In the genomic region with DNA sequence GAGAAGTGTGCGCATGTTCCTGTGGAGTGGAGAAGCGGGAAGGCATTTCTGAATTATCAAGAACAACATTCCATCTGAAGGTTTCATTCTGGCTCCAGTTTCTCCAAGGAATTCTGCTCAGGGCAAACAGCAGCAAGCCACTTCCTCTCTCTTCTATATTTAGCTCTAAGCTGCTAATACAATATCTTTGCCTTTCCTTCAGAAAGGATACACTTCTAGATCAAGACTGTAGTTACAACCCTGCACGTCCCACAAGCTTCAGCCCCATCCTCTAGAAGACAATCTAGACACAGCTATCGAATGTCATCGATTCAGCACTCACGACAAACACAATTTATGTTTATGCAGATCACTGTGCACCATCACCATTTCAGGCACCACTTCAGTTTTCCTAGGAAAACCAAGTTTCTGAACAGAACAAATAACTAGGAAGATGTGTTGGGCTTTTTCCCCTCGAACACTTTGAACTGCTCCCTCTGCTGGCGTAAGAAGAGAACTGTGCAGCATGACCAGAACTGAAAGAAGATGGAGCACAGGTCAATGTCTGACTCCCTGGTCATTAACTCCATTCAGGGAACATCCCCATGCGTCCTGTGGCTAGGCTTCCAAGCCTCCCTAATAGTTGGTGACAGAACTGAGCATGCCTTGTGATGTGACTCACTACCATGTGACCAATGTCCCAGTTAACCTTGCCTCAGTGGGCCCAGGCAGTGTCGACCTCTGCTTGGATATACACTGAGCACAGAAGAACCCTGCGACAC, we compare ENCODE assay signal across 8 mouse cellular contexts. TPM values are rescaled to one million over a fixed set of nuclear protein-coding genes. Genes with fewer than 3 reads are reported as not detected.
DNase-seq lines count a peak whose midpoint lies in the region; ATAC-seq and TF ChIP-seq lines count a peak whose summit lies in the region.

No protein-coding gene starts in this region.

- peak; percentile 37; the same call in 1 of the 2 replicates for TF ChIP-seq CTCF in lung, adult 2 months (IDR thresholded peaks at IDR 0.05; ENCODE audit: insufficient read depth, low read length)

- no peak overlapping the region for H3K9ac ChIP-seq in heart, embryonic 12.5 days
- no peak overlapping the region for H3K9ac ChIP-seq in neural tube, embryonic 14.5 days (replicated peaks; ENCODE audit: low read depth, low read length)

- no peak for TF ChIP-seq POLR2A in lung, adult 2 months (IDR thresholded peaks at IDR 0.05; ENCODE audit: borderline replicate concordance, extremely low read depth, low read depth, low read length)

- 34% methylated on average over 11 of the region's 11 CpGs for WGBS in heart, embryonic 12.5 days
- WGBS in lung, adult 2 months, result 25% methylated on average over 11 of the region's 11 CpGs
- WGBS in neural tube, embryonic 14.5 days, result 58% methylated on average over 11 of the region's 11 CpGs

- H3K4me3 ChIP-seq in heart, embryonic 12.5 days, result peak overlapping the region; percentile 6
- no peak overlapping the region for H3K4me3 ChIP-seq in lung, adult 2 months (replicated peaks; ENCODE audit: extremely low read depth, low read depth, low read length)
- no peak overlapping the region for H3K4me3 ChIP-seq in neural tube, embryonic 14.5 days (ENCODE audit: low read depth, low read length)

- no peaks in the 10 kb centered on the region for H3K9me3 ChIP-seq in heart, embryonic 12.5 days (replicated peaks)
- no peaks in the 10 kb centered on the region for H3K9me3 ChIP-seq in neural tube, embryonic 14.5 days (ENCODE audit: control insufficient read depth, low read length)

- H3K4me2 ChIP-seq in heart, embryonic 12.5 days, result peak overlapping the region; percentile 59
- no peak overlapping the region for H3K4me2 ChIP-seq in neural tube, embryonic 14.5 days (ENCODE audit: low read depth, low read length)

- H3K36me3 ChIP-seq in heart, embryonic 12.5 days, result no peaks in the 10 kb centered on the region
- H3K36me3 ChIP-seq in neural tube, embryonic 14.5 days (ENCODE audit: control insufficient read depth, insufficient read depth, low read length), result no peaks in the 10 kb centered on the region

- ATAC-seq in heart, embryonic 12.5 days (ENCODE audit: insufficient number of reproducible peaks, low FRiP score), result peak; percentile 40; the same call in 1 of the 2 replicates
- ATAC-seq in neural tube, embryonic 14.5 days (ENCODE audit: low read depth), result peak; percentile 54; the same call in 1 of the 2 replicates

- no peaks in the 10 kb centered on the region for H3K27me3 ChIP-seq in heart, embryonic 12.5 days (replicated peaks)
- no peaks in the 10 kb centered on the region for H3K27me3 ChIP-seq in neural tube, embryonic 14.5 days (ENCODE audit: control insufficient read depth, insufficient read depth, low read length)

- peak; percentile 29 to 52 for DNase-seq in CD8-positive naive resting alpha-beta T cell, adult 2 months (ENCODE audit: low read depth in 2 of 2, low spot score in 2 of 2)
- peak; percentile 24 for DNase-seq in WW6 (ENCODE audit: low read depth, low spot score)
- peak; percentile 82 for DNase-seq in embryo, embryonic 10 days (ENCODE audit: low spot score)
- DNase-seq in kidney, adult 8-10 months, result peak; percentile 61 to 65
- peak; percentile 50 for DNase-seq in lung, adult 2 months
- DNase-seq in thymus, postnatal 25 days, result peak; percentile 48

- H3K4me1 ChIP-seq in heart, embryonic 12.5 days (replicated peaks), result peaks cover 42% of the 10 kb centered on the region
- H3K4me1 ChIP-seq in lung, adult 2 months (ENCODE audit: control insufficient read depth, insufficient read depth, low read length), result peaks cover 17% of the 10 kb centered on the region
- no peaks in the 10 kb centered on the region for H3K4me1 ChIP-seq in neural tube, embryonic 14.5 days (ENCODE audit: control insufficient read depth, insufficient read depth, low read length)

- H3K27ac ChIP-seq in heart, embryonic 12.5 days (ENCODE audit: poor library complexity, severe bottlenecking), result peak overlapping the region; percentile 89
- no peak overlapping the region for H3K27ac ChIP-seq in neural tube, embryonic 14.5 days (ENCODE audit: low read depth, low read length)

RNA-seq across cellular contexts. Expression of gene Osbpl9, which starts 54.6 kb away (rescaled TPM):
- 48.3 and 53.0 TPM in 2 replicates for polyA plus RNA-seq in heart, embryonic 12.5 days (2016; fragmentation: Nextera tagmentation; extraction: Ambion mirVana)
- polyA plus RNA-seq in lung, adult 2 months (2012; rRNA removed), result 117 and 167 TPM in 2 replicates
- polyA plus RNA-seq in neural tube, embryonic 14.5 days (2014; fragmentation: Nextera tagmentation; extraction: Ambion mirVana), result 89.2 and 98.8 TPM in 2 replicates

Comparison
In these comparisons a context has a peak if more than half of its experiments do, and no peak if none do; other contexts are left out.
1. DNase-seq: peak in every context shown above with its lines; median percentile 82 in embryo, embryonic 10 days; 63 in kidney, adult 8-10 months; 50 in lung, adult 2 months; 48 in thymus, postnatal 25 days; 40 in CD8-positive naive resting alpha-beta T cell, adult 2 months; 24 in WW6.